Mouse (Mus musculus): ENCODE data around the gene Pip4k2c. TPM values are rescaled to one million over a fixed set of nuclear protein-coding genes. Genes with fewer than 3 reads are reported as not detected.

Gene Pip4k2c
- polyA plus RNA-seq, 1 experiment from 2014 or later: 31.0 TPM

DNA sequence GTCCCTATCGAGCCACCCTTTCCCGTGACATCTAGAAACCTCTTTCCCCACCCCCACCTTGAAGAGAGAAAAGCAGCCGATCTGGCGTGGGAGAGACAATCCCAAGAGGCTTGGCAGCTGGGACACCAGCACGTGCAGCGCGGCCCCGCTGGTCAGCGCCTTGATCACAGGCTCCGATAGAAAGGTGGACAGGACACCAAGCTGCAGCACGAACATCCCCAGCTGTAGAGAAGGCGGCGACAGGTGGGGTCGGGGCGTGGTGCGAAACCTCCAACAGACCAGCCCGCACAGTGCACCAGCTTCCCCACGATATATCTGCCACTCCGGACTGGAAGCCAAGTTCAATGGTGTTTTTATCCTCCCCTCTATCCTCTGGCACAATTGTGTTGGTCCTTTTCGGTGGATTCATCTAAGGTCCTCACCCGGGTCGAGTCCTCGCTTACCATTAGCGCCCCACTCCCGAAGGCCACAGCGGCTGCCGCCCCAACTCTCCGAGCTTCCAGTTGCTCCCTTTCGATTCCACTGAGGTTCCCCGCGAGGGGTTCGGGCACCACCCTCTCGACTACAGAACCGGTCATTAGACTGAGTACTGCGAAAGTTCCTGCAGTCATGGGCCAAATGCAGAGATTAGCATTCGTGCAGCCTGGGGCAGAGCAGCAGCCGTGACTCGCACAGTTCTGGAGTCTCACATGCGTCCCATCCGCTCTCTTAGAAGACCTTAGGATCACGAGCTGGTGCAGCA, 32.9 kb downstream of the Pip4k2c start:
- no peak for DNase-seq (ENCODE audit: low spot score)
- ATAC-seq: no peak
- peak overlapping the region; percentile 51 for H3K4me2 ChIP-seq (replicated peaks; ENCODE audit: low read depth, low read length)
- WGBS: 5% methylated on average over 41 of the region's 41 CpGs
- no peaks in the 10 kb centered on the region for H3K9me3 ChIP-seq (ENCODE audit: low read length)
- peak overlapping the region; percentile 19; the same call in 1 of the 2 replicates for H3K4me3 ChIP-seq (ENCODE audit: low read depth, low read length)
- no peak overlapping the region for H3K27ac ChIP-seq (ENCODE audit: low read length)
- no peak overlapping the region for H3K9ac ChIP-seq (replicated peaks; ENCODE audit: low read depth)
- H3K36me3 ChIP-seq (ENCODE audit: insufficient read depth, low read length): no peaks in the 10 kb centered on the region
- TF ChIP-seq CTCF (IDR thresholded peaks at IDR 0.05): no peak
- no peak for TF ChIP-seq EP300 (IDR thresholded peaks at IDR 0.05)
- peaks cover 57% of the 10 kb centered on the region for H3K27me3 ChIP-seq (replicated peaks; ENCODE audit: insufficient read depth, low read length)
- peaks cover 4% of the 10 kb centered on the region for H3K4me1 ChIP-seq (ENCODE audit: insufficient read depth, low read depth, low read length)

- DNase-seq (ENCODE audit: low spot score) (peak; percentile 84), ATAC-seq (peak; percentile 64)
- peaks cover 4% of the 10 kb centered on the region for H3K4me1 ChIP-seq (ENCODE audit: insufficient read depth, low read depth, low read length)
- H3K9ac ChIP-seq (replicated peaks; ENCODE audit: low read depth): no peak overlapping the region
- peak overlapping the region; percentile 51 for H3K4me2 ChIP-seq (replicated peaks; ENCODE audit: low read depth, low read length)
- H3K4me3 ChIP-seq (ENCODE audit: low read depth, low read length): peak overlapping the region; percentile 19
- under 1% methylated on average over 23 of the region's 23 CpGs for WGBS
- no peaks in the 10 kb centered on the region for H3K9me3 ChIP-seq (ENCODE audit: low read length)
- TF ChIP-seq CTCF (IDR thresholded peaks at IDR 0.05) (peak; percentile 90), EP300 (IDR thresholded peaks at IDR 0.05) (no peak)
- H3K36me3 ChIP-seq (ENCODE audit: insufficient read depth, low read length): no peaks in the 10 kb centered on the region
- H3K27me3 ChIP-seq (replicated peaks; ENCODE audit: insufficient read depth, low read length): peaks cover 56% of the 10 kb centered on the region
- H3K27ac ChIP-seq (ENCODE audit: low read length): no peak overlapping the region
These were observed 33.7 kb downstream of the Pip4k2c start for GRCm38 (mm10) chr10:127177719-127178118.

DNA sequence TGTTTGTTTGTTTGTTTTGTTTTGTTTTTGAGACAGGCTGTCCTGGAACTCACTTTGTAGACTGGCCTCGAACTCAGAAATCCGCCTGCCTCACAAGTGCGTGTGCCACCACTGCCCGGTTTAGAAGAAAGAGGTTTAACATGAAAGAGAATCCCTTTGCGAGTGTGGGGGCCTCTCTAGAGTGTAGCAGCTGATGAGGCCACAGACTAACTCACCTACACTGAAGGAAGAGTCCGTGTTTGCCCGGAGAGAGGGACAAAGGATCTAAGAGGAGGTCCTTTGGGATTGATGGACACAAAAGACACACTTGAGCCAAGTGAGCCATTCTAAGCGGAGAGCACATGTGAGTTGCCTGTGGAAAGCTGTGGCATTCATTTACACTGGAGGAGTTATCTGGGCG, 34.1 kb downstream of the Pip4k2c start:
- ATAC-seq (no peak), DNase-seq (ENCODE audit: low spot score) (no peak)
- Histone ChIP-seq H3K4me2 (replicated peaks; ENCODE audit: low read depth, low read length) (no peak overlapping the region), H3K4me1 (ENCODE audit: insufficient read depth, low read depth, low read length) (peaks cover 4% of the 10 kb centered on the region), H3K36me3 (ENCODE audit: insufficient read depth, low read length) (no peaks in the 10 kb centered on the region), H3K4me3 (ENCODE audit: low read depth, low read length) (no peak overlapping the region), H3K27ac (ENCODE audit: low read length) (no peak overlapping the region), H3K9me3 (ENCODE audit: low read length) (no peaks in the 10 kb centered on the region), H3K9ac (replicated peaks; ENCODE audit: low read depth) (no peak overlapping the region), H3K27me3 (replicated peaks; ENCODE audit: insufficient read depth, low read length) (peaks cover 53% of the 10 kb centered on the region)
- TF ChIP-seq CTCF (IDR thresholded peaks at IDR 0.05) (no peak), EP300 (IDR thresholded peaks at IDR 0.05) (no peak)
- 13% methylated on average over 9 of the region's 9 CpGs for WGBS

DNA sequence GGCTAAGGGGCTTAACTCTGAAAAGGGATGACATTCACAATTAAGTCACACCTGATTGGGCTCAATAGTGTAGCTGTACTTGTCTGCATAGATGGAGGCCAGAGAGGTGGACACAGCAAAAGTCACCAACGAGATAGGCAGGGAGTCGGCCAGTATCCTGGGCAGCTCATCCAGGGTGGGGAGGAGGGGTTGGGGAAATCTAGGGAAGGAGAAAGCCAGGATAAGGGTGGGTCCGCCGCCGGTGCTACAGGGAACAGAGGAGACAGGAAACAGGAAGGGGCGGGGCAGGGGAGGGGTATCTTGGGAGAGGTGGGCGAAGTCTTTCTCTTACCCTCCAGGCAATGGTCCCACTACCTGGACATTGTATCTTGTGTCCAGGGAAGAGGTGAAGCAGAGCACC, 34.6 kb downstream of the Pip4k2c start:
- no peak for ATAC-seq
- Histone ChIP-seq H3K36me3 (ENCODE audit: insufficient read depth, low read length) (no peaks in the 10 kb centered on the region), H3K27me3 (replicated peaks; ENCODE audit: insufficient read depth, low read length) (peaks cover 53% of the 10 kb centered on the region), H3K9ac (replicated peaks; ENCODE audit: low read depth) (no peak overlapping the region), H3K9me3 (ENCODE audit: low read length) (no peaks in the 10 kb centered on the region), H3K27ac (ENCODE audit: low read length) (no peak overlapping the region), H3K4me3 (ENCODE audit: low read depth, low read length) (no peak overlapping the region), H3K4me2 (replicated peaks; ENCODE audit: low read depth, low read length) (no peak overlapping the region), H3K4me1 (ENCODE audit: insufficient read depth, low read depth, low read length) (peaks cover 4% of the 10 kb centered on the region)
- TF ChIP-seq CTCF (IDR thresholded peaks at IDR 0.05): no peak
- no peak for TF ChIP-seq EP300 (IDR thresholded peaks at IDR 0.05)
- no peak for DNase-seq (ENCODE audit: low spot score)
- WGBS: 6% methylated on average over 7 of the region's 7 CpGs

GRCm38 (mm10) chr10:127176228-127176627, 35.2 kb downstream of the Pip4k2c start:
- Histone ChIP-seq H3K4me2 (replicated peaks; ENCODE audit: low read depth, low read length) (no peak overlapping the region), H3K4me1 (ENCODE audit: insufficient read depth, low read depth, low read length) (peaks cover 4% of the 10 kb centered on the region), H3K4me3 (ENCODE audit: low read depth, low read length) (no peak overlapping the region), H3K27ac (ENCODE audit: low read length) (no peak overlapping the region), H3K9ac (replicated peaks; ENCODE audit: low read depth) (no peak overlapping the region), H3K9me3 (ENCODE audit: low read length) (no peaks in the 10 kb centered on the region), H3K27me3 (replicated peaks; ENCODE audit: insufficient read depth, low read length) (peaks cover 57% of the 10 kb centered on the region), H3K36me3 (ENCODE audit: insufficient read depth, low read length) (no peaks in the 10 kb centered on the region)
- TF ChIP-seq EP300 (IDR thresholded peaks at IDR 0.05) (no peak), CTCF (IDR thresholded peaks at IDR 0.05) (0 out of 2 replicates have a peak, but pooled peaks have one; percentile 7)
- 34% methylated on average over 3 of the region's 3 CpGs for WGBS
- DNase-seq (ENCODE audit: low spot score): no peak
- ATAC-seq: no peak

DNA sequence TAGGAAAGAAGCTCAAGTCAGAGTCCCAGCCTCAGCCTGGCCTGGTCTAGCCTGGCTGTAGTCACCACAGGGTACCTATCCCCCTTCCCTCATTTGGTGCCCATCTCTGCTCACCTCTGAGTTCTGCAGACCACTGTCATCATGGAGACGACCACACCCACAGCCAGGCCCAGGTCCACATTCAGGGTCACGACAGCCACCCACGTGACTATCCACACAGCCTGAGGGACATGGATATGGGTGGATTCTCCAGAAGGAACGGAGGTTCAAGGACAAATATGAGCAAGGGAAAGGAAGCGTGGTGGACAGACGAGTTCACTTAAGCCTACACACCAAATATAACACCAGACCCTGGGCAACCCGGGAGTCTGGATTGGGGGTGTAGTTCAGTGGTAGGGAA, 37.2 kb downstream of the Pip4k2c start:
- H3K36me3 ChIP-seq (ENCODE audit: insufficient read depth, low read length): no peaks in the 10 kb centered on the region
- 78% methylated on average over 7 of the region's 7 CpGs for WGBS
- H3K4me1 ChIP-seq (ENCODE audit: insufficient read depth, low read depth, low read length): peaks cover 7% of the 10 kb centered on the region
- no peak for DNase-seq (ENCODE audit: low spot score)
- H3K4me3 ChIP-seq (ENCODE audit: low read depth, low read length): no peak overlapping the region
- no peak for ATAC-seq
- no peak overlapping the region for H3K4me2 ChIP-seq (replicated peaks; ENCODE audit: low read depth, low read length)
- no peak overlapping the region for H3K9ac ChIP-seq (replicated peaks; ENCODE audit: low read depth)
- no peak for TF ChIP-seq EP300 (IDR thresholded peaks at IDR 0.05)
- no peaks in the 10 kb centered on the region for H3K9me3 ChIP-seq (ENCODE audit: low read length)
- H3K27ac ChIP-seq (ENCODE audit: low read length): no peak overlapping the region
- H3K27me3 ChIP-seq (replicated peaks; ENCODE audit: insufficient read depth, low read length): peaks cover 55% of the 10 kb centered on the region
